Mouse (Mus musculus): Measurements from ENCODE around the gene Ift81.

DNA sequence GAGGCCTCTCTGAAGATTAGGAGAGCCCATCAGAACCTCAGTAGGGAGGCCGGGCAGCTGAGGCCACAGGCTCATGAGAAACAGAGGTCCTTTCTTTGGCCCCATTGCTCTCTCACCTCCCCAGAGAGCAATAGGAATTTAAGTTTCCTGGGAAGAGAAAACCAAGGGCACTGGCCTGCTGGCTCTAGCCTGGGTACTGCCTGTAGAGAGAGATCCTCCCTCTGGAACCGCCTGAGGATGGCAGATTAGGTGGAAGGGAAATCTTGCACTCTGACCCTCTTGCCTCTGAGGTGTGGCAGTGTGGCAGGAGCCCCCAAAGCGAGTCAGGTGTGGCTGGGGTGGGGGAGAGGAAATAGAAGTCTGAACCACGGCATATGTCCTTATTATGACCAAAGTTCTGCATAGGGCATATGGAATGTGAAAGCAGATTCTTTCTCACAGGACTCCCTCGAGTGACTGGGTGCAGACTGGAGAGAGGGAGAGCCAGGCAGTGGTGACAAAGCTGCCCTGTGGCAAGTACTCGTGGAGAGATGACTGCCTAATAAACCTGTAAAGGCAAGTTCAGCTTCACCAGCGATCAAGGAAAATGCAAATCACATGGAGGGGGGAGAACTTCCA is 95.2 kb downstream of the Ift81 start:
- TF ChIP-seq CTCF (IDR thresholded peaks at IDR 0.05; ENCODE audit: low read depth, low read length) (no peak), POLR2A (IDR thresholded peaks at IDR 0.05; ENCODE audit: extremely low read depth, insufficient read depth, low read length) (no peak)
